Mouse (Mus musculus): ENCODE results near the gene Htt.

Htt gene

DNA sequence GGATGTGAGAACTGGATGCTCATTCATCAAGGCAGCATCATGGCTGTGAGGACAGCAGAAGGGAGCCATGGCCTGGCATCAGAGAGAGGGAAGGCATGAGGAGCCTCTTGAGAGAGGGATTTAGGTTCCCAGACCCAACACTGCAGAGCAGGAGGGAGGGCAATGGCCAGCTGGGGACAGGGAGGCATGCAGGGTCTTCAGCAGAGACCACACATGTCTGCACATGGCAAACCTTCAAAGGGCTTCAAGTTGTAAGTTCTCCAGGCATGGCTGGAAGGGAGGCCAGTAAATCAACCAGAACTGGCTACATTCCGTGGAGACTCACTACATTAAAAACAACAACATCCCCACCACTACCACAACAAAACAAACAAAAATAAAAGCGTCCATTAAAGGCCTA, 169.6 kb downstream of the Htt start:
- DNase-seq (ENCODE audit: low spot score in 2 of 2): no peak

DNA sequence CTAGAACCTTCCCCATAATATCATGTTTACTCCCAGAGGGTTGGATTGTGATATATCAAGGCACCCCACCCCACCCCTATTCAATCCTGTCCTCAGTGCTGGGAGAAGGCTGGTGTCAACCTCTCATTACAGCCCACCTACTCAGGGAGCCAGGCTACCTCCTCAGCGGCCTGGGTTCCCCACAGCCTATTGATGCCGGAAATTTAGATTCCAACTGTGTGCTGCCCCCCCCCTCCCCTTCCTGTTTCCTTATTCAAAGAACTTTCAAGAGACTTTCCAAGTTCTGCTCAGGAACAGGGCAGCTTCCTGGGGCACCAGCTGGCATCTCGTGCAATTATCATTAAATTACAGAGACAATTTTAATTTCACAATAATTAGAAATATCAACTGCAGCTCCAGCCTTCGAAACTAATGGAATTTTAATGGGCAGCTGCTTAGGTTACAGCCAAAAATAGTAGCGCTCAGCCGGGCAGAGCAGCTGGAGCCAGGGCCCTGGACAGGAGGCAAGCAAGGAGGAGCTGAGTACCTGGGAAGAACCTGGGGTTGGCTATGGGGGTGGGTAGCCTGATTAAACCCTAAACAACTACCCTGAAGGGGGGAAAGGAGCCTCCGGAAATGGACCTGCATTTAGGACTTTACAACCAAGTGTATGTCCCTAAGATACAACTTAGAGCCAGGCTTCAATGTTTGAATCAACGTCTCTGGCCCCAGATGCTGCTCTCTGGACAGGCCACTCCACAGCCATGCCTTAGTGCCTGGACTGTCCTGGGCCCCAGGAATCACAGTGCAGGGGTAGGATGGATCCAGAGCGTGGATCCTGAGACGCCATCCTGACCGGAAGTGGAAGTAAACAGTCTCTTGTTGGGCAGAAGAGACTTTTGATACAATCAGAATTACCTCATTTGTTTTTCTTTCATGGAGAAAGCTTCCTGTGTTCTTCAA, 170.2 kb downstream of the Htt start:
- no peak for DNase-seq (ENCODE audit: low spot score in 2 of 2)

DNA sequence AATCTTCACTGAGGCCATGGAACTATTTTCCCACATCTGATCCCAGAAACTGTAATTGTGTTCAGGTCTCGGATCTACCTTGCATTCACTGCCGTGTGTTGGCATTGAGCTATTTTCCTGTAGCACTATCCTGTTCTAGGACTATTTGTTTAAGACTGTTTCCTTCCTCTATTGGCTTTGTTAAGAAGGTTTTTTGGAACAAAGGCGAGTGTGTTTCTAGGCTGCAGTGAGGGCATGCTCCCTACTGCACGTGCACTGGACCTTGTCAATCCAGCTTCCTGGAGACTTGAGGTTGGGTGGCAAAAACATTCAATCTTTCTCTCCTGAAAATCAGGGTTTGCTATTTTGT, 170.9 kb downstream of the Htt start:
- DNase-seq (ENCODE audit: low spot score in 2 of 2): no peak

DNA sequence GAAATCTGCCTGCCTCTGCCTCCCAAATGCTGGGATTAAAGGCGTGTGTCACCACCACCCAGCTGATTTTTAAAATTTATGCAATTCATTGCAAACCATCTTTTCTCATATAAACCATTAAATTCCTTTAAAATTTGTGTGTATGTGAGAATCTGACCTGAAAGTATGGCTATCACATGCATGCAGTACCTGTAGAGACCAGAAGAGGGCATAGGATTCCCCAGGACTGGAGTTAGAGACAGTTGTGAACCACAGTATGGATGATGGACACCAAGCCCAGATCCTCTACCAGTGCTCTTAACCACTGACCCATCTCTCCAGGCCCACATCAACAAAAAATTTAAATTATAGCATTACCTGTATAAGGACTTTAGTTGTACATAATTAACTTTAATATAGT, 171.9 kb downstream of the Htt start:
- DNase-seq (ENCODE audit: low spot score in 2 of 2): peak in 1 of 2 experiments; percentile 35

DNA sequence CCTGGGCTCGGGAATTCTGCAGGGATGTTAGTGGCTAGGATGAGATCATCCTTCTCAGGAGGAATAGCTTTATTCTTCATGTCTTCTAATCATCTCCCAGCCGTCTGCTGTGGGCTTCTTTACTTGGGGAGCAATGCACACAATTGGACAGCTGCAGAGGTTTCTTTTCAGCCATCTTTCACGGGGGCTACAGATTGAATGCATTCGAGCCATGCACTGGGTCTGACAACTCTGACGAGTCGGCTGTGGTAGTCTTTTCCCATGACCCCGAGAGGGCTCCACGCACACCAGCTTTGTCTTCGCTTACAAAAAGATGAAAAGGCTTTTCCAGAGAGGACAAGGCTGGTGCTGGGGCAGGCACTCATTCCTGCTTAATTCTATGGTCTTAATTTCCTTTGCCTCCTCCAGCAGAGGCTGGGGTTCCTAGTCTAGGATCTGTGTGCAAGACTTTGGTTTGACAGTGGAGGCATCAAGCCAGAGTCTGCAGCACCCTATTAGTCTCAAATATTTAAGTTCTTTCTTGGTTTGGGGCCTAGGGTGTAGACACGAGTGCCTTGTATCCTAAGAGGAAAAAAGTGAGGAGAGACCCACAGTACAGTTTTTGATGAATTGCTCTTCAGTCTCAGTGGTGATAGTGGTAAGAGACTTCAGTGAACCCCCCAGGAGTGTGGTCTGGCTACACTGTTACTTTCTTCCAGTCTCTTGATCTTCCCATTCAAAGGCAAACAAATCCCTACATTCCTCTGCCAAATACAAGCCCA, 180.3 kb downstream of the Htt start:
- DNase-seq (ENCODE audit: low spot score in 2 of 2): no peak

DNA sequence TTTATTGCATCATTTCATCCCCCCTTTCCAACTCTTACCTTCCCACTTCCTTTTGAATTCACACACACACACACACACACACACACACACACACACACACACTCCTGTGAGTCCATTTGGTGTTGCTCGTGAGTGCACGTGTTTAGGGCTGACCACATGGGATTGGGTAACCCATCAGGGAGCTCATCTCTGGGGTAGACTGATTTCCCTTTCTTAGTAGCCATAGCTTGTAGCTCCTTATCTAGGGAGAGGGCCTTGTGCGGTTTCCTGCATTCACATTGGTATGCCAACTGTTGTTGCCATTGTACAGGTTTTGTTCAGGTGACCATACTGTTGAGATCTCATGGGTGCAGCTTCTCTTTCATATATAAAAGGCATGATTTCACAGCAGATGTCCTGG, 181.9 kb downstream of the Htt start:
- DNase-seq (ENCODE audit: low spot score in 2 of 2): no peak

DNA sequence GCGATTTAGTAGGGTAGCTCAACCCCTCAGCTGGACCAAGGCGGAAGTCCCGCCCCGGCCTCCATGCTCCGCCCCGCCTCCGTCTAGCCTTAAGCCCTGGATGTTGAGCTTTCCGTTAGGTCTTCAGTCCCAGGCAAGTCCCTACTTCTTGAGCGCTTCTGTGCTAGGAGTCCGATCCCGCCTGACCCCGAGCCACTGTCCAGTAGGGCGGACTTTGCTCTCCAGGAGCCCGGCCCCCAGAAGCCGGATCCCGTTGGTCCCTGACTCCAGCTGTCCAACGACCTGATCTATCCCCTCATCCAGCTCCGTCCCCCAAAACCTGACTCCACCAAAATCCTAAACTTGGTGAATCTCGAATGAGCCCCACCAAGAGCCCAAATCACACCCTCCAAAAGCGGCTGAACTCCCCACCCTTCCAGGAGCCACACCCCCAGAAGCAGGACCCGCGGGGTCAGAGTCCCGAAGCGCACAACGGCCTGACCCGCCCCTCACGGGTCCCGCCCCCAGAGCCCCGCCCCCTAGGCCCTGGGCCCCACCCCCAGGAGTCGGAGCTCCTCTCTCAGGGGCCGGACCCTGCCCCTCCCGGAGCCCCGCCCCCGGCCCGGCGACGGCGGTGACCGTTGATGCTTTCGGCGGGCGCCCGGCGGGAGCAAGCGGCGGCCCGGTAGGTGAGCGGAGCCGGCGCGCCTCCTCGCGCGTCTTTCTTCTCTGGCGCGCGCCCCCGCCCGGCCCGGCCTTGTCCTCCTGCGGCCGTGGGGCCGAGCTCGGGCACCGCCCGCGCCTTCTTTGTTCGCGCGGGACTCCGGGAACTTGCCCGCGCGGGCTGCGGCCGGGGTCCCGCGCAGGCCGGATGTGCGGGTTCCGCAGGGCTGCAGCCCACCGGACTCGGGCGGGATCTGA, 187.6 kb downstream of the Htt start, which contains the start of gene Rgs12:
TSS of gene Rgs12 (plus strand) at position 585 of the 900 bp plus-strand sequence.
- peak; percentile 75 to 80 for DNase-seq (ENCODE audit: low spot score in 2 of 2)

DNA sequence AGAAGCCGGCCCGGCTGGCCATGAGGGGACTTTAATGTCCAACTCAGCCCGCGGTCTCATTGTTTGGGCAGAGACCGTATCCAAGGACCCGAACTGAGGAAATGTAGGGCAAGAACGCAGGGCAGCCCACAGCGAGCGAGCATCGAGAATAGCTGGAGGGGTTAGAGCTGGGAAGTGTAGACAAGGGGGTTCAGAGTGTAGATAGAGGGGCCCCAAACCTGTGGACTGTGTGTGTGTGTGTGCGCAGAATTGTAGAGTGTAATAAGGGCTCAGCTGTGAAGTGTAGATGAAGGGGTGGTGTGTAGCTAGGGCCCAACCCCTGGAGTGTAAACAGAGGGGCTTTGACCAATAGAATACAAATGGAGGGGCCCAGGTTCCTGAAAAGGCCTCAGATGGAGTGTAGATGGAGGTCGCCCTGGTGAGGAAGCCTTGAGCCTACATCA, 188.2 kb downstream of the Htt start:
- DNase-seq (ENCODE audit: low spot score in 2 of 2): peak; percentile 19 to 20

DNA sequence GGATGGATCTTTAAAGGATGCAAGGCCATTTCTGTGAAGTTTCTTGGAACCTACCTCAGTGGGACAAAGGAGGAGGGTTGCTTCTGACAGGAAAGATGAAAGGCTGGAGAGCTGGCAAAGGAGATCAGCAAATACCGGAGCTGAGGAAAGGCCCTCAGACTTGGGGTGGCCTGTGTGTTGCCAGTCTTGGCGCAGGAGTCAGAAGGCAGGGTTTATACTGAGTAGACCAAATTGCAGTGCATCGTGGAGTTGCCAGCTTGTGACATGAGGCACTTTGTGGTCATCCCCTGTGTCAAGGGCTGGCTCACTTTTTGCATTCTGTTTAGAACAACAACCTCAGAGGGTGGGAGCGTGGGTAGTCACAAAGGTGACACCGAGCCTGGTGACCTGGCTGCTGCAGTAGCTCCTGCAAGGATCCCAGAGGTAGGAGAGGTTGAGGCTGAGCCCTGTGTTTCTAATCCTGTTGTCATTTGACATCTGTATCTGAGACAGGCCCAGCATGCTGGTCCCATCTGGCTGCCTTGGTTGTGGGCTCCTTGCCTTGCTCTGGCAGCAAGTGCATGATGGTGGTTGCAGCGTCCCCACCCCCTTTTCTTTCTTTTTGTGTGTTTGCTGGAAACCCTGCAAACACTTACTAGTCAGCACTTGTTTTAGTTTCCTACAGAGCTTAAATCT, 189.1 kb downstream of the Htt start:
- DNase-seq (ENCODE audit: low spot score in 2 of 2): peak in 1 of 2 experiments; percentile 12

DNA sequence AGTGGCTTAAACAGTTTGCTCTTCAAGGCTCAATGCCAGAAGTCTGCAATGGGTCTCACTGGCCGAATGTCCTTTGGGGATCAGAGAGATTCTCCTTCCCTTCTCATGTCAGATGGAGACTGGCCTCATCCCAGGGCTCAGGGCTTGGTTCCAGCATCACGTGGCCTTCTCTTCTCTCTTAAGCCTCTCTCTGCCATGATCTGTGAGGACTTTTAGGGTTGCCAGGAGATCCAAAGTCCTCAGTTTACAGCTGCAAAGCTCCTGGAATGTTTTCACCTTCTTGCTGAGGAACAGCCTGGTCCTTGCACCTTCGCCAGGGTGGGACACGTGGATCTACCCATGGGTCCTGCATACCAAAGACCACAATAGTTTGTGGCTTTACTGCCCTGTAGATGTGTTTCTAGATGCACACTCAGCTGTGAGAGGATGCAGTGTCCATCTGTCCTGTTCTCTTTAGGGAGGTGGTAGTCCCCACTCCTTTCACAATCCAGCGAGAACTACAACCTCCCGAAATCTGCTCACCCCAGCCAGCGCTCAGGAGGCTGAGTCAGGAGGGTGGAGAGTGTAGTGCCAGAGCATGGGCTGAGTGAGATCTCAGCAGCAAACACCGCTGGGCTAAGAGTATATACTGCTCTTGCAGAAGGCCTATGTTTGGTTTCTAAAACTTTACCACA, 189.8 kb downstream of the Htt start:
- DNase-seq (ENCODE audit: low spot score in 2 of 2): no peak

DNA sequence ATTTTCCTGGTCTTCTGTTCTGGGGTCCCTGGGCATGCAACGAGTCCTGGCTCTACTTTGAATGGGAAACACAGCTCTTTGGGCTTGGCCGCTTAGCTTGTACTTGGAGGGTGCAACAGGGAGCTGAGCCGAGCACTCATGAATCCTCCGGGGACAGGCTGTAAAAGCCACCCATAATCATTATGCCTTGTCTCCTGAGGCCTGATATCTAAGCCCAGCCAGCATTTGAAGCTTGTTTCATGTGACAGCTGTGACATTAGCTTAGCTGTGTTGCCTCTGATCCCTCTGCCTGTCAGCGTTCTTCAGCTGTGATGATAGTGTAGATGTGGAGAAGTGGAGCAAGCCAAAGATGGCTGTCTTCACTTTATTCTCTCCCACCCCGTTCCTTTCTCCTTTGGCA, 193.0 kb downstream of the Htt start:
- DNase-seq (ENCODE audit: low spot score in 2 of 2): no peak

DNA sequence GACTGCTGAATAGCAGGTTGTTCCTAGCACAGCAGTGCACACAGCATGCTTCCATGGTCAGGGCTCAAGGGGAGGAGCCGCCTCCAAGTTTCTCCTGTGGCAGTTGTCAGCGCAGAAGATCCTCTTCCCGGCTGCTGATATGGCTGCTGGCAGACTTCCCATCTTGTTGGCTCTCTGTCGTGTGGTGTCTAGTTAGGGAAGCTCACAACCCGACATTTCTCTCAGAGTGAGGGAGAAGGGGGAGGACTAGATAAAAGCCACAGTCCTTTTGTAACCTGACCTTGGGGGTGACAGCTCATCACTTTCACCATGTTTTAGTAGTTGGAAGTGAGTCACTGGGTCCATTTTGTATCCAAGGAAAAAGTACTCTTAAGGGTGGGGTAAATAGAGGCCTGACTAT, 194.1 kb downstream of the Htt start:
- no peak for DNase-seq (ENCODE audit: low spot score in 2 of 2)

DNA sequence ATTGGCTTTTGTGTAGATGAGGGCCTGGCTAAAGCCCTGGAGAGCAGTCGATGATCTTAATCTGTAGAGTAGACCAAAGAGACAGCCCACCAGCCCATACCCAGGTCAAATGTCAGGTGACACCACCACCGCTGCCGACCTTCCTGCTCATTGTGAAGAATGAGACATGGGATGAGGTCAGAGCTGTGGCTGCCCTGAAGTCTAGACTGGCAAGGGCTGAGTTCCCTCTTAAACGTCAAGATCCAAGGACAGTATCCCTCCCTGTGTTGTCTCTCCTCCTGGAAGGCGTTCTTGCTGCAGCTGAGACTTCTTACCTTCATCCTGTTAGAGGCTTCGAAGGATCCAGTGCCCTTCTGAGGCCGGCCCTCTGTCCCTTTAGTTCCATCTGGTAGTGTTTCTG, 194.6 kb downstream of the Htt start:
- DNase-seq (ENCODE audit: low spot score in 2 of 2): no peak

DNA sequence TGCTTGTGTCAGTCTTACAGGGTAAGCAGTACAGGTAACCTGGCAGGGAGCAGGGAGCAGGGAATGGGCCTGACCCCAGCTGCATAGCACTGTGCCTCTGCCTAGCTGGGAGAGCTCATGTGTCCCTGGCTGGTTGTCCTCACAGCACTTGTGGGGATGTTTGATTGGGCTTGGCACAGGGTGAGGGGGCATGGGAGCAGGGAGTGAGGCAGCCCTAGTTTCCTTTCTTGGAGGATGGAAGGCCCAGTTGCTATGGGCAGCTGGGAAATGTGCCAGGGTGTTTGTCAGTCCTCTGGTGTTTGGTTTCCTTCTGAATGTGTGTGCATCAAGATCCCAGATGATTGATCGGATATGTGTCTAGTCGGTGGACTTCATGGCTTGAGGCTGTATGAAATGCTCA, 195.5 kb downstream of the Htt start:
- DNase-seq (ENCODE audit: low spot score in 2 of 2): no peak

DNA sequence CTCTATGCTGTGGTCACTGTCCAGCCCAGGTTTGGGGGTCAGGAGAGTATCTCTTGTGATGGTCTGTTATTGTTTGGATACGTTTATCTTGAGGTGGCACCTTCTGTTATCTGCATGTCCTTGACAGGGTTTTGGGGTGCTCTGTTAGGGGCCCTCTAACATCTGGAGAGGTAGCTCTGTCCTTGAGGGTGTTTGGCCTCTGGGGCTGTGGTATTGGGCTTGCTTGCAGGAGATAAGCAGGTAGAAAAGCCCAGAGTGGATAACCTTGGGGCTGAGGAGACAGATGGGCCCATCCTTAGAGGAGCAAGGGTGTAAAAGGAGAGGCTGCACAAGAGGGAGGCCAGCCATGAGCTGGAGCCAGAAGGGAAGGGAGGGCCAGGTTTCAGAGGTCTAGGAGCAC, 198.5 kb downstream of the Htt start:
- no peak for DNase-seq (ENCODE audit: low spot score in 2 of 2)
